Mouse (Mus musculus): ENCODE measurements around the gene Rbfox3. TPM values are rescaled to one million over a fixed set of nuclear protein-coding genes. Genes with fewer than 3 reads are reported as not detected.

Rbfox3 gene
- total RNA-seq, 2 experiments from 2014 or later, result 224 to 233 TPM

DNA sequence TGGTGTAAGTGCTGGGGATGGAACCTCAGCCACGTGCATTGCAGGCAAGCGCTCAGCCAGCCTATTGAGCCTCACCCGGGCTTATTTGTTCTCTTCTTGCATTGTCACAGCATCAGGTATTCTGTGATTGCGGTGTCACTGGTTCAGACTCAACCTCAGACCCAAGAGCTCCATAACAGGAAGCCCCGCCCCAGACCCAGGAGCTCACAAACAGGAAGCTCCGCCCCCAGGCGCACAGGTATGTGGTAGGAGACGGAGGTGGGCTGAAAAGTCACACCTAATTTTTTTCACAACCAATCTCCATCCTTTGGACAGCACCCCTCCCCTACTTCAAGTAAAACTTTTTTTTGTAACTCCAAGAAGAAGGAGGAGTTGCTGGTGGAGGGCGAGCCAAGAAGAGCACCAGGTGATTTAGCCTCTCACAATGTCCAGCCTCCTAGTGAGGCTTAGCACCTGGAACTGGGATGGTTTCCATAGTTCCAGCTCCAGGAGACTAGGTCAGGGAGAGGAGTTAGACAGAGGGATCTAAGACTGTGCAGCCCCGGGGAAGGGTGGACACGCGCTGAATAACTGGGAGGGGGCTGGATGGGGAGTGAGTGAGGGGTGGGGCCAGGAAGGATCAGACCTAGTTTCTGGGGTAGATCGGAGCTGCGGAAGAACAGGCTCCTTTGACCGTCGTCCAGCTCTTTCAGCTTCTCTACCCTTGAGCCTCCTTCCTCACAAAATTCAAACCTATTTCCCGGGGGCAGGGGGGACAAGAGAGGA, 302.0 kb downstream of the Rbfox3 start:
- DNase-seq (ENCODE audit: low spot score in 2 of 2), result no peak

- no peak for DNase-seq (ENCODE audit: low spot score in 2 of 2)
Observed at GRCm38 (mm10) chr11:118607927-118608326, 303.5 kb downstream of the Rbfox3 start.

GRCm38 (mm10) chr11:118605570-118605969, 305.8 kb downstream of the Rbfox3 start:
- DNase-seq (ENCODE audit: low spot score in 2 of 2), result no peak

- DNase-seq (ENCODE audit: low spot score in 2 of 2), result no peak
Observed at GRCm38 (mm10) chr11:118604206-118604605, 307.2 kb downstream of the Rbfox3 start.

GRCm38 (mm10) chr11:118603126-118603525, 308.3 kb downstream of the Rbfox3 start:
- DNase-seq (ENCODE audit: low spot score in 2 of 2), result no peak

- no peak for DNase-seq (ENCODE audit: low spot score in 2 of 2)
Observed at GRCm38 (mm10) chr11:118601484-118601883, 309.9 kb downstream of the Rbfox3 start.

GRCm38 (mm10) chr11:118600168-118600567, 311.2 kb downstream of the Rbfox3 start:
- DNase-seq (ENCODE audit: low spot score in 2 of 2), result no peak

GRCm38 (mm10) chr11:118598726-118599125, 312.7 kb downstream of the Rbfox3 start:
- no peak for DNase-seq (ENCODE audit: low spot score in 2 of 2)

DNA sequence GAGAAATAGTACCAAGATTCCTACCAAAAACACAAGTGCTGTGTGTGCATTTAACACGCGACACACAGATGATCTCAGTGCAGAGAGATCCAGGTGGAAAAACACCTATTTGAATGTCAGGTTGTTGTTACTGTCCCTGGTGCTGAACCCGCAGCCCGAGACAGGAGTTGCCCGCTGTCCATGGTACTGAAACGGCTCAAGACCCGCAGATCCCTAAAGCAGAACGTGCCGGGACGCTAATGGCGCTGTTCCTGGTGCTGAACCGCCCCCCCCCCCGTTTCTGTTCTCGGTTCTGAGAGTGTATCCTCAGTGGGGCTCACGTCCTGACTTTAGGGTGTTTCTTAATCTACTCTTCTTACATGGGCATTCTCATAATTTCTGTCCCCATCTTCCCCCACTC, 326.6 kb downstream of the Rbfox3 start:
- peak; percentile 37 to 51 for DNase-seq (ENCODE audit: low spot score in 2 of 2)

DNA sequence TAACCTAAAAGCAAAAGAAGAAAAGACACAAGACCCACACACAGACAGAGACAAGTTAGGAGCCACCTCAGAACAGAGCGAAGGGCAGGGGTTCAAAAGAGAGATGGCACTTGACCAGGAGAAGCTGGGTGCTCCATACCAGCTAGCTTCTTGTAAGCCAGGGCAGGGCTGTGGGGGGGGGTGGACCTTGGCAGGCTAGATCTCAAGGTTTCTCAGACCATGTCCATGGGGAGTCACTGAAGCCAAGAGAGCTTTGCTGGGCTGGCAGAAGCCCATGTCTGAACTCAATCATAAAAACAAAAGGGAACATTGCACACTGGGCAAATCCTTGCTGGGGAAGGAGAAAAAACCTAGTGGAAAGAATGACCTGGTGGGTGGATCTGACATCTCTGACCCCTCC, 327.4 kb downstream of the Rbfox3 start:
- no peak for DNase-seq (ENCODE audit: low spot score in 2 of 2)

GRCm38 (mm10) chr11:118583573-118583972, 327.8 kb downstream of the Rbfox3 start:
- DNase-seq (ENCODE audit: low spot score in 2 of 2), result no peak

DNA sequence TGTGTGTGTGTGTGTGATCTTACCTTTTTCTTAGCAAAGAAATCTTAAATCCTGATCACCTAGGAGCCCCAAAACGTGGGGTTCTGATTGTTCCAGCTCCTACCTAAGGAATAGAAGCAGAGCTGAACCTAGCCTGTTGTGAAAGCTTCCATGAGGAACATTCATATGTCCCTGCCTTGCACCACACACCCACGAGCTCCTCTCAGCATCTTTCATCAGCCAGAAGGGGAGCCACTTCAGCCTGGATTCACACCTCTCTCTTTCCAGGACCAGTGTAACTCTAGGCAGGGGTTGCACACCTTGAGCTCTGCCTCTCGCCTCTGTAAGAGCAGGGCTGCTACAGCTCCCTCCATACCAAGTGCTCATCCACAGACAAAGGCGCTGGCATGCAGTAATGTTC, 330.4 kb downstream of the Rbfox3 start:
- DNase-seq (ENCODE audit: low spot score in 2 of 2), result no peak

GRCm38 (mm10) chr11:118579622-118580021, 331.8 kb downstream of the Rbfox3 start:
- no peak for DNase-seq (ENCODE audit: low spot score in 2 of 2)

DNA sequence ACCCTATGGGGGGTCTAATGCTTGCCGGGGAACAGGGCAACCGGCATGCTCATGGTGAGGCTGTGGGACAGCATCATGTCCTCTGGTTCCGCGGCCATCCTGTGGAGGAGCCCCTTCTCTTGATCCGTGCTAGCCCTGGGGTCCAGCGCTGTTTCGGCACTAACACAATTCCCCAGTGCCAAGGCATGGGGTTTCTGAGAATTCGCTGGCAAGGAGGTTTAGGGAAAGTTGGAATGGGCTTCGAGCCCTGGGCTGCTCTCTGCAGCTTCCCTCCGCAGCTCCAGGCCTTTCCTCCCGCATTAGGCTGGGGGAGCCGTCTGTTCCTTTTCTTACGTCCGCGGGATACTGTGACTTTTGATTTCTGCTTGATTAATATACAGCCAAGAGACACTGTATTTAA, 334.1 kb downstream of the Rbfox3 start:
- DNase-seq (ENCODE audit: low spot score in 2 of 2), result no peak

GRCm38 (mm10) chr11:118576611-118577010, 334.8 kb downstream of the Rbfox3 start:
- DNase-seq (ENCODE audit: low spot score in 2 of 2), result no peak

DNA sequence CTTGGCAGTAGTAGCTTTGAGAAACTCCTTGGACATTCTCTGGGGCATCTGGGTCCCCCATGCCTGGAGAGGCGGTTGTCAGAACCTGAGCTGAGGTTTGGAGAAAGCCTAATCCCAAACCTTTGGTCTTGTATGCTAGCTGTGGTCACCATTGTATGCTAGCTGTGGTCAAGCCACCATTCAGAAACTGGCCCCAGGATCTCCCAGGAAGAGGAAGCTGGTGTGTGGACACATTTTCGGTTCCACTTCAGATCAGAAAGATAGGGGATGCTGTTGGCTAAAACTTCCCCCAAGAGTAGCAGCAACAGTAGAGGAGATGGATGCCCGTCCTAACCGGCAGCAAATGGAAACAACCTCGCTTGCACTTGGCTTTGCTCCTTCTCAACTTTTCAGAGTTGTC, 337.0 kb downstream of the Rbfox3 start:
- DNase-seq (ENCODE audit: low spot score in 2 of 2), result no peak

- peak; percentile 55 to 61 for DNase-seq (ENCODE audit: low spot score in 2 of 2)
Observed at GRCm38 (mm10) chr11:118573569-118573968, 337.8 kb downstream of the Rbfox3 start.

DNA sequence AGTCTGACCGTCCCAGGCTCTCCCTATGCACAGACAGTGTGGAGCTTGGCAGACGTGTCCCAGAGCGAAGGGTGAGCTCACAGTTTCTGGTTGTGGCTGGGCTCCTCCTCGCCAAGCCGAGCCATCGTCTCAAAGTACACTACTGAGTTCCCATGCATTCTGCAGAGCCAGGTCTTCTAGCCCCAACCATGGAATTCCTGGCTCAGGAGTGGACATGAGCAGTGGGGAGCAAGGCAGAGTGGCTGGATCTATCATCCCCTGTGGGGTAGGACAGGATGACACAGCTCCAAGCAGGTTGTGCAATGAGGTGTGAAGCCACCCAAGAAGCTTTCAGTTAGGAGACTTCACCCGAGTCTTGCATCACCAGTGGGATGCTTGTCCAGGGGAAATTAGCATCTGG, 338.4 kb downstream of the Rbfox3 start:
- DNase-seq (ENCODE audit: low spot score in 2 of 2), result no peak

DNA sequence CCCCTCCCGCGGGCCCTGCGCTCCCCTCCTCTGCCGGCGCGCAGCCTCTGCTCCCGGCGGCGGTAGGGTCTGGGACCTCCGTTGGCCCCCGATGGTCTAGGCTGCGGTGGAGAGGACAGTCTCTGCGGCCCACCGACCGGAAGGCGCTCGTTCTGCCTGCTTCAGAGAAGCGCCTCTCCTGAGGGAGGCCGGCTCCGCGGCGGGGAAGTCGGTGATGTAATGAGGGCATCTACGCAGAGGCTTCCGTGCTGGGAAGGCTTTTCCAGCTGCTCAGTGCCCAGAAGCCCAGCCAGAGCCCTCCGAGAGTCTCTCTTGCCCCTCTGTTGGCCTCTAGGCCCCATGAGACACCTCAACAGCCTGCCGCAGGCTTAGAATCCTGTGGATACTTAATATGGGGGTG, 341.2 kb downstream of the Rbfox3 start:
- DNase-seq (ENCODE audit: low spot score in 2 of 2), result no peak

DNA sequence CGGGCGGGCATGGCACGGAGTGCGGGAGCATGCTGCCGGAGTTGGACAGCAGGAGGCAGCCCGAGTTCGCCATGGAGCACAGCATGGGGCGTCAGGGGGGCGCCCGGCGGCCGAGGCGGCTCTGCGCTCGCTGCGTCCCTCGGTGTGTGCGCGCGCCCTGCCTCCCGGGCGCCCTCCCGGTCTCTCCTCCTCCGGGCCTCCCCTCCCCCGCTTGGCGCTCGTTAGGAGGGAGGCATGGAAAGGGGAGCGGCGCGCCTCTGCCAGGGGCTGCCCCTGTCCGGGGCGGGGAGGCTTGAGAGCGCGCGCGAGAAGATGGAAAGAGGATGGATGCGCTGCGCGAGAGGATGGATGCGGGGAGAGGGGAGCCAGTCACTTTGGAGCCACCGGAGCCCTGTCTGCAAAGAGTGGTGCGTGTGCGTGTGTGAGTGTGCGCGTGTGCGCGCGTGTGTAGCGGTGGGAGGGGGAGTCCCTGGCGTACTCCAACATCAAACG, 341.8 kb downstream of the Rbfox3 start:
- DNase-seq (ENCODE audit: low spot score in 2 of 2), result peak in 1 of 2 experiments; percentile 43

- no peak for DNase-seq (ENCODE audit: low spot score in 2 of 2)
Observed at GRCm38 (mm10) chr11:118563877-118564276, 347.5 kb downstream of the Rbfox3 start.

DNA sequence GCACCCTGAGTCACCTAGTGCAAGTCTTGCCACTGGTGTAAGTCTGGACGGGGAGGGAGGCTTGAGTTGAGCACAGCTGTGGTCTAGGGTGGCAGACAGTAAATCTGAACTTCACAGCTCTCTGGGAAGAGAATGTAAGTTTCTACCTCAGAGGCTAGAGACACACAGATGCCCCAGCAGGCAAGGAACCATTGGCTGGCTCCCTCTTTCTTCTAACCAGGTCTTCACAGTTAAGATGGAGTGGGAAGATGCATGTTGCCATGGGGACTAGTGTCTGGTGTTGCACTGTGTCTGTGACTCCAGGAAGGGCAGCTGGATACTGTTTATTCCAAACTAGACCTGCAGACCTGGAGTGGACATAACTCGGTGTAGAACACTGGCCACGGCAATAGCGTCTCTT, 348.6 kb downstream of the Rbfox3 start:
- no peak for DNase-seq (ENCODE audit: low spot score in 2 of 2)

DNA sequence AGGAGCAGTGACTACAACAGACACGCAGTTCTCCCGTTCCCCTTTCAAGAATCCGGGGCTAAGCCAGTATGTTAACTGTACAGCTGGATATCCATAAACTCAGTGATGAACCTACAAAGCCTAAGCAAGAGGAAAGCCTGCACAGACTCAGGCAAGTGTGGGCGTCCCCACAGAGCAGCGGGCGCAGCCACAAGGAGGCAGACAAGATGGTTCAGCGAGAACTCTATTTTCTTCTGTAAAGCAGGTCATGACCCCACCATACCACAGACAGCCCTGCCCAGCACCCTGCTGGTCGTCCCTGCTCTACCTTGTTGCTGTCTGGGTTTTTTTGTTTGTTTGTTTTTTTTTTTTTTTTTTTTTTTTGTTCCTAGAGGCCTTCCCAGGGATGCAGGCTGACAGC, 353.2 kb downstream of the Rbfox3 start:
- no peak for DNase-seq (ENCODE audit: low spot score in 2 of 2)

Data from layer of hippocampus, postnatal 14 days (tissue).